Mouse (Mus musculus): ENCODE measurements around the gene Tbpl1. TPM values are rescaled to one million over a fixed set of nuclear protein-coding genes. Genes with fewer than 3 reads are reported as not detected.
A peak's percentile ranks its signal among the peaks of the same experiment; 100 is the strongest.

Tbpl1 gene
- total and polyA plus RNA-seq, 3 experiments: 36.6 to 41.8 TPM; not detected in 1

GRCm38 (mm10) chr10:22751175-22751682, 19.5 kb upstream of the Tbpl1 start:
- Histone ChIP-seq H3K4me3 (ENCODE audit: control insufficient read depth in 1 of 2, insufficient read depth in 1 of 2, low read depth in 2 of 2, low read length in 2 of 2) (peak overlapping the region; percentile 15 to 48), H3K4me1 (ENCODE audit: control insufficient read depth in 1 of 2, insufficient read depth in 2 of 2, low read length in 2 of 2) (peaks cover 9 to 22% of the 10 kb centered on the region in 2 experiments), H3K27ac (ENCODE audit: control insufficient read depth, low read depth, low read length) (peak overlapping the region; percentile 63), H3K27me3 (ENCODE audit: control insufficient read depth in 1 of 2, insufficient read depth in 2 of 2, low read length in 2 of 2) (no peaks in the 10 kb centered on the region), H3K36me3 (ENCODE audit: control insufficient read depth in 1 of 2, insufficient read depth in 2 of 2, low read length in 2 of 2) (peaks cover 0 to 17% of the 10 kb centered on the region in 2 experiments; a peak in 2 of 4 replicates), H3K79me2 (ENCODE audit: control insufficient read depth, insufficient read depth, low read length, poor library complexity) (no peaks in the 10 kb centered on the region), H3K9ac (ENCODE audit: control insufficient read depth, low read depth, low read length, poor library complexity, severe bottlenecking) (peak overlapping the region; percentile 7; the same call in 1 of the 2 replicates), H3K9me3 (replicated peaks; ENCODE audit: insufficient read depth, low read length) (no peaks in the 10 kb centered on the region)
- TF ChIP-seq ETS1 (IDR thresholded peaks at IDR 0.05; ENCODE audit: low read depth, low read length): no peak
- no peak for TF ChIP-seq POLR2AphosphoS5 (IDR thresholded peaks at IDR 0.05; ENCODE audit: borderline replicate concordance, low read depth, low read length)
- peak; percentile 87 for TF ChIP-seq GATA1 (IDR thresholded peaks at IDR 0.05; ENCODE audit: low read depth, low read length)
- no peak for TF ChIP-seq HCFC1 (IDR thresholded peaks at IDR 0.05; ENCODE audit: low read depth, low read length)
- peak; percentile 16; the same call in 1 of the 2 replicates for TF ChIP-seq RCOR1 (IDR thresholded peaks at IDR 0.05; ENCODE audit: low read depth, low read length)
- no peak for TF ChIP-seq MAX (IDR thresholded peaks at IDR 0.05; ENCODE audit: low read length)
- TF ChIP-seq TCF12 (IDR thresholded peaks at IDR 0.05; ENCODE audit: low read depth, low read length): no peak
- TF ChIP-seq ZNF384 (IDR thresholded peaks at IDR 0.05; ENCODE audit: low read depth, low read length): 0 out of 2 replicates have a peak, but pooled peaks have one; percentile 30
- TF ChIP-seq NRF1 (IDR thresholded peaks at IDR 0.05; ENCODE audit: insufficient read depth, low read depth, low read length, poor library complexity, severe bottlenecking): no peak
- no peak for TF ChIP-seq TBP (IDR thresholded peaks at IDR 0.05; ENCODE audit: low read depth, low read length)
- TF ChIP-seq EP300 (IDR thresholded peaks at IDR 0.05; ENCODE audit: low read depth in 1 of 2, low read length in 2 of 2): peak; percentile 55 to 69; a peak in 3 of 4 replicates
- TF ChIP-seq SMC3 (IDR thresholded peaks at IDR 0.05; ENCODE audit: low read depth, low read length): no peak
- TF ChIP-seq SIN3A (IDR thresholded peaks at IDR 0.05; ENCODE audit: low read length): peak; percentile 54
- peak; percentile 59 for DNase-seq (ENCODE audit: low read depth, low spot score)

GRCm38 (mm10) chr10:22746334-22747322, 14.9 kb upstream of the Tbpl1 start:
- Histone ChIP-seq H3K9ac (ENCODE audit: control insufficient read depth, low read depth, low read length, poor library complexity, severe bottlenecking) (no peak overlapping the region), H3K9me3 (replicated peaks; ENCODE audit: insufficient read depth, low read length) (no peaks in the 10 kb centered on the region), H3K4me3 (ENCODE audit: control insufficient read depth in 1 of 2, insufficient read depth in 1 of 2, low read depth in 2 of 2, low read length in 2 of 2) (no peak overlapping the region), H3K27ac (ENCODE audit: control insufficient read depth, low read depth, low read length) (no peak overlapping the region), H3K79me2 (ENCODE audit: control insufficient read depth, insufficient read depth, low read length, poor library complexity) (no peaks in the 10 kb centered on the region), H3K27me3 (ENCODE audit: control insufficient read depth in 1 of 2, insufficient read depth in 2 of 2, low read length in 2 of 2) (no peaks in the 10 kb centered on the region), H3K4me1 (ENCODE audit: control insufficient read depth in 1 of 2, insufficient read depth in 2 of 2, low read length in 2 of 2) (peaks cover 12 to 35% of the 10 kb centered on the region in 2 experiments), H3K36me3 (ENCODE audit: control insufficient read depth in 1 of 2, insufficient read depth in 2 of 2, low read length in 2 of 2) (peaks cover 0 to 18% of the 10 kb centered on the region in 2 experiments; a peak in 2 of 4 replicates)
- TF ChIP-seq POLR2AphosphoS5 (IDR thresholded peaks at IDR 0.05; ENCODE audit: borderline replicate concordance, low read depth, low read length): no peak
- TF ChIP-seq UBTF (IDR thresholded peaks at IDR 0.05; ENCODE audit: borderline replicate concordance, insufficient read depth, low read depth, low read length): no peak
- TF ChIP-seq MEF2A (IDR thresholded peaks at IDR 0.05; ENCODE audit: extremely low read depth, insufficient replicate concordance, low read depth, low read length, poor library complexity, severe bottlenecking): peak; percentile 54; the same call in 1 of the 2 replicates
- no peak for TF ChIP-seq SMC3 (IDR thresholded peaks at IDR 0.05; ENCODE audit: low read depth, low read length)
- no peak for TF ChIP-seq RAD21 (IDR thresholded peaks at IDR 0.05; ENCODE audit: low read depth, low read length)
- peak; percentile 21; the same call in 1 of the 2 replicates for TF ChIP-seq MAX (IDR thresholded peaks at IDR 0.05; ENCODE audit: low read length)
- TF ChIP-seq TCF12 (IDR thresholded peaks at IDR 0.05; ENCODE audit: low read depth, low read length): no peak; the same call in 1 of the 2 replicates
- no peak for TF ChIP-seq MAFK (IDR thresholded peaks at IDR 0.05; ENCODE audit: borderline replicate concordance, low read depth, low read length)
- TF ChIP-seq MYC (IDR thresholded peaks at IDR 0.05; ENCODE audit: low read depth, low read length): no peak
- TF ChIP-seq EP300 (IDR thresholded peaks at IDR 0.05; ENCODE audit: low read depth in 1 of 2, low read length in 2 of 2): no peak
- no peak for TF ChIP-seq GABPA (IDR thresholded peaks at IDR 0.05; ENCODE audit: low read depth, low read length)
- TF ChIP-seq ETS1 (IDR thresholded peaks at IDR 0.05; ENCODE audit: low read depth, low read length): peak; percentile 14; the same call in 1 of the 2 replicates
- no peak for TF ChIP-seq GATA1 (IDR thresholded peaks at IDR 0.05; ENCODE audit: low read depth, low read length)
- TF ChIP-seq ELF1 (IDR thresholded peaks at IDR 0.05; ENCODE audit: low read depth, low read length): no peak
- no peak for TF ChIP-seq USF2 (IDR thresholded peaks at IDR 0.05; ENCODE audit: borderline replicate concordance in 1 of 2, insufficient read depth in 1 of 2, low read depth in 1 of 2, low read length in 2 of 2)
- DNase-seq (ENCODE audit: low read depth, low spot score): peak; percentile 21

Data from MEL (cell line).